Mouse (Mus musculus) skeletal muscle tissue, postnatal 0 days (tissue): ENCODE results near the gene Slco6d1. TPM values are rescaled to one million over a fixed set of nuclear protein-coding genes. Genes with fewer than 3 reads are reported as not detected.

ENCODE experiments used
- microRNA-seq, 2 experiments: library from miRNA; unstranded; fragments of <30 nt; microRNA quantifications; one replicate each; pipeline ENCODE4; 2016
- polyA plus RNA-seq: library from polyadenylated mRNA; unstranded; fragments of >200 nt; fragmentation: Nextera tagmentation; extraction: Ambion mirVana; gene quantifications from 2 replicates; pipeline ENCODE4 v1.2.1, GENCODE M21; 2015

Gene Slco6d1
- not detected in 2 replicates for polyA plus RNA-seq

GRCm38 (mm10) chr1:98420824-98421223, at the start of gene Slco6d1:
Slco6d1 (plus strand) TSS chr1:98421124.

Small RNAs within 50 kb of the gene (microRNA-seq; reads per million reads assigned to microRNA genes)
- 0 reads per million in 2 experiments for gene Gm26134
